Mouse (Mus musculus) intestine, embryonic 16.5 days (tissue): ENCODE data around the gene Taok3. TPM values are rescaled to one million over a fixed set of nuclear protein-coding genes. Genes with fewer than 3 reads are reported as not detected.

Source experiments
- ATAC-seq: fragments of 200-750 bp; cut with Nextera tagmentation; 2 replicates; pipeline ENCODE4 v1.8.0; 2017; ENCODE audit warnings: moderate TSS enrichment, moderate library complexity
- H3K27ac ChIP-seq: fragments of 300-500 bp; sonication (generic); 2 replicates; pipeline ENCODE4 v1.5.1; 2014; ENCODE audit warnings: mild to moderate bottlenecking, low read length
- H3K27me3 ChIP-seq: fragments of 300-500 bp; sonication (generic); replicated peaks from 2 replicates; pipeline ENCODE4 v1.6.1; 2014; ENCODE audit warnings: low read length, control low read depth, mixed read lengths; ENCODE audit not compliant: control insufficient read depth, insufficient read depth
- H3K36me3 ChIP-seq: fragments of 300-500 bp; sonication (generic); 2 replicates; pipeline ENCODE4 v1.6.1; 2014; ENCODE audit warnings: low read length, control low read depth; ENCODE audit not compliant: control insufficient read depth, insufficient read depth
- H3K4me1 ChIP-seq: fragments of 300-500 bp; sonication (generic); 2 replicates; pipeline ENCODE4 v1.6.1; 2014; ENCODE audit warnings: low read length, control low read depth, mixed read lengths; ENCODE audit not compliant: control insufficient read depth, insufficient read depth
- H3K4me2 ChIP-seq: fragments of 300-500 bp; sonication (generic); 2 replicates; pipeline ENCODE4 v1.6.1; 2014; ENCODE audit warnings: low read depth, low read length, control low read depth
- H3K4me3 ChIP-seq: fragments of 300-500 bp; sonication (generic); 2 replicates; pipeline ENCODE4 v1.5.1; 2014; ENCODE audit warnings: mild to moderate bottlenecking, low read length
- H3K9ac ChIP-seq: fragments of 300-500 bp; sonication (generic); 2 replicates; pipeline ENCODE4 v1.6.1; 2014; ENCODE audit warnings: low read depth, low read length
- H3K9me3 ChIP-seq: fragments of 300-500 bp; sonication (generic); 2 replicates; pipeline ENCODE4 v1.6.1; 2016; ENCODE audit warnings: low read length, control low read depth; ENCODE audit not compliant: control insufficient read depth
- WGBS: fragments of 180-500 bp; shearing (Covaris S2); extraction: QIAGEN DNeasy Blood & Tissue Kit; methylation state at CpG from one replicate; pipeline ENCODE4 v1.1.7; 2014; 5-methylcytosine and 5-hydroxymethylcytosine counted together
- polyA plus RNA-seq: library from polyadenylated mRNA; unstranded; fragments of >200 nt; fragmentation: Nextera tagmentation; extraction: Ambion mirVana; gene quantifications from 2 replicates; pipeline ENCODE4 v1.2.1, GENCODE M21; 2015

Gene Taok3
- polyA plus RNA-seq: 51.5 and 53.7 TPM in 2 replicates

GRCm38 (mm10) chr5:117119777-117120488 is at the start of gene Taok3:
Gene Taok3 (plus strand): TSS chr5:117120129.
- Histone ChIP-seq H3K9ac (peak within 1 kb of the TSS; percentile 77), H3K4me1 (peaks cover 20% of the 10 kb centered on the region), H3K27ac (peak within 1 kb of the TSS; percentile 97), H3K9me3 (no peaks in the 10 kb centered on the region), H3K4me2 (peak within 1 kb of the TSS; percentile 85), H3K36me3 (no peaks in the 10 kb centered on the region), H3K27me3 (no peaks in the 10 kb centered on the region), H3K4me3 (peak within 1 kb of the TSS; percentile 80)
- under 1% methylated on average over 71 of the region's 74 CpGs for WGBS
- ATAC-seq: peak; percentile 84

GRCm38 (mm10) chr5:117087718-117088117 is 32.2 kb upstream of the Taok3 start:
- Histone ChIP-seq H3K9ac (no peak overlapping the region; the same call in 1 of the 2 replicates), H3K27me3 (no peaks in the 10 kb centered on the region), H3K27ac (no peak overlapping the region), H3K36me3 (peaks cover 13% of the 10 kb centered on the region; the same call in 1 of the 2 replicates), H3K4me2 (peak overlapping the region; percentile 40), H3K4me1 (peaks cover 9% of the 10 kb centered on the region; the same call in 1 of the 2 replicates), H3K4me3 (peak overlapping the region; percentile 7), H3K9me3 (no peaks in the 10 kb centered on the region)
- 5% methylated on average over 13 of the region's 13 CpGs for WGBS
- ATAC-seq: no peak

GRCm38 (mm10) chr5:117089147-117089546 is 30.8 kb upstream of the Taok3 start:
- H3K36me3 ChIP-seq: peaks cover 24% of the 10 kb centered on the region
- H3K4me2 ChIP-seq: no peak overlapping the region
- peaks cover 9% of the 10 kb centered on the region; the same call in 1 of the 2 replicates for H3K4me1 ChIP-seq
- no peaks in the 10 kb centered on the region for H3K27me3 ChIP-seq
- H3K27ac ChIP-seq: no peak overlapping the region
- no peak for ATAC-seq
- no peak overlapping the region for H3K9ac ChIP-seq
- 40% methylated on average over 3 of the region's 3 CpGs for WGBS
- H3K9me3 ChIP-seq: no peaks in the 10 kb centered on the region
- no peak overlapping the region for H3K4me3 ChIP-seq

GRCm38 (mm10) chr5:117089786-117090185 is 30.1 kb upstream of the Taok3 start:
- Histone ChIP-seq H3K9me3 (no peaks in the 10 kb centered on the region), H3K9ac (no peak overlapping the region), H3K4me3 (no peak overlapping the region), H3K27ac (no peak overlapping the region), H3K4me2 (no peak overlapping the region), H3K4me1 (peaks cover 9% of the 10 kb centered on the region; the same call in 1 of the 2 replicates), H3K27me3 (no peaks in the 10 kb centered on the region), H3K36me3 (peaks cover 27% of the 10 kb centered on the region)
- 21% methylated on average over 6 of the region's 6 CpGs for WGBS
- ATAC-seq: peak; percentile 50; the same call in 1 of the 2 replicates

- no peaks in the 10 kb centered on the region for H3K27me3 ChIP-seq
- peaks cover 27% of the 10 kb centered on the region for H3K36me3 ChIP-seq
- H3K9ac ChIP-seq: no peak overlapping the region
- H3K4me2 ChIP-seq: no peak overlapping the region
- peaks cover 2% of the 10 kb centered on the region; the same call in 1 of the 2 replicates for H3K4me1 ChIP-seq
- no peak overlapping the region for H3K4me3 ChIP-seq
- no peaks in the 10 kb centered on the region for H3K9me3 ChIP-seq
- ATAC-seq: no peak
- H3K27ac ChIP-seq: no peak overlapping the region
- WGBS: 48% methylated on average over 7 of the region's 7 CpGs
Measured at GRCm38 (mm10) chr5:117094431-117094830, 25.5 kb upstream of the Taok3 start.

GRCm38 (mm10) chr5:117096716-117097115 is 23.2 kb upstream of the Taok3 start:
- H3K36me3 ChIP-seq: peaks cover 24% of the 10 kb centered on the region

GRCm38 (mm10) chr5:117099008-117099407 is 20.9 kb upstream of the Taok3 start:
- no peaks in the 10 kb centered on the region for H3K9me3 ChIP-seq
- no peak overlapping the region for H3K27ac ChIP-seq
- 83% methylated on average over 5 of the region's 5 CpGs for WGBS
- H3K36me3 ChIP-seq: peaks cover 12% of the 10 kb centered on the region
- no peaks in the 10 kb centered on the region for H3K4me1 ChIP-seq
- no peak overlapping the region for H3K4me3 ChIP-seq
- H3K9ac ChIP-seq: no peak overlapping the region
- no peaks in the 10 kb centered on the region for H3K27me3 ChIP-seq
- no peak for ATAC-seq
- no peak overlapping the region for H3K4me2 ChIP-seq

More at GRCm38 (mm10) chr5:117096716-117097115, 23.2 kb upstream of the Taok3 start:
- ATAC-seq: no peak
- Histone ChIP-seq H3K9me3 (no peaks in the 10 kb centered on the region), H3K4me2 (no peak overlapping the region), H3K4me3 (no peak overlapping the region), H3K4me1 (no peaks in the 10 kb centered on the region), H3K27ac (no peak overlapping the region), H3K27me3 (no peaks in the 10 kb centered on the region), H3K9ac (no peak overlapping the region)
- 45% methylated on average over 3 of the region's 3 CpGs for WGBS

GRCm38 (mm10) chr5:117099742-117100141 is 20.2 kb upstream of the Taok3 start:
- ATAC-seq: no peak
- no peaks in the 10 kb centered on the region for H3K9me3 ChIP-seq
- H3K4me1 ChIP-seq: no peaks in the 10 kb centered on the region
- H3K9ac ChIP-seq: no peak overlapping the region
- H3K27ac ChIP-seq: no peak overlapping the region
- H3K4me2 ChIP-seq: no peak overlapping the region
- H3K36me3 ChIP-seq: peaks cover 7% of the 10 kb centered on the region
- no peak overlapping the region for H3K4me3 ChIP-seq
- H3K27me3 ChIP-seq: no peaks in the 10 kb centered on the region
- 81% methylated on average over 11 of the region's 11 CpGs for WGBS

- Histone ChIP-seq H3K36me3 (peaks cover 15% of the 10 kb centered on the region), H3K4me1 (no peaks in the 10 kb centered on the region), H3K27me3 (no peaks in the 10 kb centered on the region), H3K4me2 (no peak overlapping the region), H3K9ac (no peak overlapping the region), H3K27ac (no peak overlapping the region), H3K9me3 (no peaks in the 10 kb centered on the region), H3K4me3 (no peak overlapping the region)
- no peak for ATAC-seq
- 91% methylated on average over 20 of the region's 20 CpGs for WGBS
Measured at GRCm38 (mm10) chr5:117103194-117103929, 16.6 kb upstream of the Taok3 start.
